Mouse (Mus musculus) CH12.LX (cell line): Measurements from ENCODE around the gene Chrnd. TPM values are rescaled to one million over a fixed set of nuclear protein-coding genes. Genes with fewer than 3 reads are reported as not detected.
A peak's percentile ranks its signal among the peaks of the same experiment; 100 is the strongest.

Source experiments
- DNase-seq: peaks from one replicate; pipeline ENCODE4 v3.0.0-alpha.2; 2013; ENCODE audit errors: extremely low read depth
- H3K27ac ChIP-seq: 2 replicates; pipeline ENCODE4 v1.5.1; 2012; ENCODE audit warnings: low read depth, mild to moderate bottlenecking, control low read depth, moderate library complexity; ENCODE audit not compliant: insufficient read depth
- H3K27me3 ChIP-seq: replicated peaks from 2 replicates; pipeline ENCODE3; 2012; ENCODE audit warnings: inconsistent platforms
- H3K36me3 ChIP-seq, 2 experiments: replicated peaks in 1 of 2; 2 replicates each; pipeline versions ENCODE3 to v1.6.1; 2012; ENCODE audit warnings: inconsistent platforms in 1 of 2, low read length in 1 of 2, mild to moderate bottlenecking in 1 of 2, mixed read lengths in 1 of 2, moderate library complexity in 1 of 2; ENCODE audit not compliant: control insufficient read depth in 1 of 2, insufficient read depth in 1 of 2
- H3K4me1 ChIP-seq, 2 experiments: 2 replicates each; pipeline ENCODE4 v1.6.1; 2012; ENCODE audit warnings: inconsistent platforms in 1 of 2, moderate library complexity in 1 of 2; ENCODE audit not compliant: insufficient read depth in 2 of 2, control insufficient read depth in 1 of 2
- H3K4me2 ChIP-seq: 2 replicates; pipeline ENCODE4 v1.6.1; 2012; ENCODE audit warnings: low read depth, mild to moderate bottlenecking, control low read depth; ENCODE audit not compliant: poor library complexity, insufficient read depth, severe bottlenecking
- H3K4me3 ChIP-seq, 3 experiments: fragments of 150-350 bp in 1 of 3; sonication (generic) in 1 of 3; replicated peaks in 1 of 3; 2 replicates each; pipeline versions ENCODE3 to v1.5.1; 2011 to 2012; ENCODE audit warnings: low read depth in 2 of 3, low read length in 2 of 3, mild to moderate bottlenecking in 2 of 3, moderate library complexity in 2 of 3, control low read depth in 1 of 3, improper control_type of control experiment in 1 of 3, inconsistent platforms in 1 of 3, mixed read lengths in 1 of 3; ENCODE audit not compliant: poor library complexity in 1 of 3
- H3K79me2 ChIP-seq: replicated peaks from 2 replicates; pipeline ENCODE4 v1.6.1; 2012; ENCODE audit warnings: mild to moderate bottlenecking, moderate library complexity; ENCODE audit not compliant: control insufficient read depth, poor library complexity, insufficient read depth, severe bottlenecking; ENCODE audit errors: extremely low read depth
- H3K9ac ChIP-seq: 2 replicates; pipeline ENCODE4 v1.6.1; 2012; ENCODE audit warnings: low read depth, mild to moderate bottlenecking, control low read depth, moderate library complexity; ENCODE audit not compliant: insufficient read depth
- H3K9me3 ChIP-seq: replicated peaks from 2 replicates; pipeline ENCODE3; 2012; ENCODE audit warnings: low read length, inconsistent platforms, mixed read lengths
- BHLHE40 ChIP-seq: IDR thresholded peaks from 2 replicates; pipeline ENCODE4 v1.6.1; 2011; ENCODE audit warnings: mild to moderate bottlenecking, low read depth, low read length, improper control_type of control experiment
- CHD1 ChIP-seq: IDR thresholded peaks from 2 replicates; pipeline ENCODE4 v1.6.1; 2012; ENCODE audit warnings: low read depth, low read length, improper control_type of control experiment, inconsistent platforms
- CHD2 ChIP-seq: IDR thresholded peaks from 2 replicates; pipeline ENCODE4 v1.6.1; 2011; ENCODE audit warnings: low read length, improper control_type of control experiment
- CTCF ChIP-seq, 2 experiments: IDR thresholded peaks in 1 of 2; conservative IDR thresholded peaks in 1 of 2; 2 replicates each; pipeline ENCODE4 v1.5.1; 2011 to 2012; ENCODE audit warnings: low read depth in 2 of 2, low read length in 2 of 2, improper control_type of control experiment in 1 of 2, inconsistent platforms in 1 of 2, mild to moderate bottlenecking in 1 of 2, moderate library complexity in 1 of 2
- E2F4 ChIP-seq: IDR thresholded peaks from 2 replicates; pipeline ENCODE4 v1.6.1; 2011; ENCODE audit warnings: low read depth, low read length, improper control_type of control experiment; ENCODE audit not compliant: insufficient replicate concordance
- ELF1 ChIP-seq: IDR thresholded peaks from 2 replicates; pipeline ENCODE4 v1.6.1; 2014; ENCODE audit warnings: low read depth, mild to moderate bottlenecking, inconsistent platforms, low read length, improper control_type of control experiment
- EP300 ChIP-seq: IDR thresholded peaks from 2 replicates; pipeline ENCODE4 v1.6.1; 2011; ENCODE audit warnings: low read length, improper control_type of control experiment
- ETS1 ChIP-seq: conservative IDR thresholded peaks from 2 replicates; pipeline ENCODE4 v1.6.1; 2012; ENCODE audit warnings: low read depth, mild to moderate bottlenecking, inconsistent platforms, low read length, improper control_type of control experiment, moderate library complexity
- GABPA ChIP-seq: IDR thresholded peaks from 2 replicates; pipeline ENCODE4 v1.6.1; 2012; ENCODE audit warnings: low read depth, low read length, improper control_type of control experiment, inconsistent platforms; ENCODE audit not compliant: insufficient replicate concordance
- HCFC1 ChIP-seq: IDR thresholded peaks from 2 replicates; pipeline ENCODE4 v1.6.1; 2012; ENCODE audit warnings: low read depth, mild to moderate bottlenecking, inconsistent platforms, low read length, improper control_type of control experiment
- IRF4 ChIP-seq: IDR thresholded peaks from 2 replicates; pipeline ENCODE4 v1.6.1; 2014; ENCODE audit warnings: low read depth, mild to moderate bottlenecking, inconsistent platforms, low read length, improper control_type of control experiment
- JUN ChIP-seq: IDR thresholded peaks from 2 replicates; pipeline ENCODE4 v1.6.1; 2011; ENCODE audit warnings: low read depth, mild to moderate bottlenecking, low read length, improper control_type of control experiment, moderate library complexity; ENCODE audit not compliant: insufficient read depth
- JUND ChIP-seq: conservative IDR thresholded peaks from 2 replicates; pipeline ENCODE4 v1.6.1; 2011; ENCODE audit warnings: low read depth, low read length, improper control_type of control experiment
- KAT2A ChIP-seq: IDR thresholded peaks from 2 replicates; pipeline ENCODE4 v1.6.1; 2012; ENCODE audit warnings: low read length, improper control_type of control experiment, inconsistent platforms; ENCODE audit not compliant: insufficient replicate concordance
- MAFK ChIP-seq: IDR thresholded peaks from 2 replicates; pipeline ENCODE4 v1.6.1; 2011; ENCODE audit warnings: low read length, improper control_type of control experiment; ENCODE audit not compliant: insufficient replicate concordance
- MAX ChIP-seq: IDR thresholded peaks from 2 replicates; pipeline ENCODE4 v1.6.1; 2011; ENCODE audit warnings: low read length, improper control_type of control experiment
- MAZ ChIP-seq: IDR thresholded peaks from 2 replicates; pipeline ENCODE4 v1.6.1; 2012; ENCODE audit warnings: low read depth, mild to moderate bottlenecking, inconsistent platforms, low read length, improper control_type of control experiment, moderate library complexity
- MEF2A ChIP-seq: IDR thresholded peaks from 2 replicates; pipeline ENCODE4 v1.6.1; 2014; ENCODE audit warnings: low read depth, mild to moderate bottlenecking, inconsistent platforms, low read length, improper control_type of control experiment, borderline replicate concordance
- MXI1 ChIP-seq: IDR thresholded peaks from 2 replicates; pipeline ENCODE4 v1.6.1; 2011; ENCODE audit warnings: mild to moderate bottlenecking, low read depth, low read length, improper control_type of control experiment
- MYC ChIP-seq: IDR thresholded peaks from 2 replicates; pipeline ENCODE4 v1.6.1; 2011; ENCODE audit warnings: low read depth, mild to moderate bottlenecking, improper control_type of control experiment, low read length
- NELFE ChIP-seq: IDR thresholded peaks from 2 replicates; pipeline ENCODE4 v1.6.1; 2011; ENCODE audit warnings: low read depth, low read length, improper control_type of control experiment
- NRF1 ChIP-seq: IDR thresholded peaks from 2 replicates; pipeline ENCODE4 v1.6.1; 2014; ENCODE audit warnings: low read depth, mild to moderate bottlenecking, inconsistent platforms, low read length, improper control_type of control experiment, moderate library complexity
- PAX5 ChIP-seq: IDR thresholded peaks from 2 replicates; pipeline ENCODE4 v1.6.1; 2012; ENCODE audit warnings: low read length, inconsistent platforms, mixed read lengths
- POLR2A ChIP-seq: IDR thresholded peaks from 2 replicates; pipeline ENCODE4 v1.6.1; 2011; ENCODE audit warnings: low read depth, mild to moderate bottlenecking, improper control_type of control experiment, low read length
- POLR2AphosphoS2 ChIP-seq: IDR thresholded peaks from 2 replicates; pipeline ENCODE4 v1.6.1; 2011; ENCODE audit warnings: low read depth, low read length, improper control_type of control experiment
- RAD21 ChIP-seq: IDR thresholded peaks from 2 replicates; pipeline ENCODE4 v1.6.1; 2011; ENCODE audit warnings: low read depth, mild to moderate bottlenecking, low read length, improper control_type of control experiment, moderate library complexity
- RCOR1 ChIP-seq: conservative IDR thresholded peaks from 2 replicates; pipeline ENCODE4 v1.6.1; 2012; ENCODE audit warnings: low read depth, mild to moderate bottlenecking, inconsistent platforms, low read length, improper control_type of control experiment
- SIN3A ChIP-seq: IDR thresholded peaks from 2 replicates; pipeline ENCODE4 v1.6.1; 2012; ENCODE audit warnings: low read length, improper control_type of control experiment, inconsistent platforms
- SMC3 ChIP-seq: IDR thresholded peaks from 2 replicates; pipeline ENCODE4 v1.6.1; 2011; ENCODE audit warnings: low read depth, low read length, improper control_type of control experiment
- TBP ChIP-seq: conservative IDR thresholded peaks from 2 replicates; pipeline ENCODE4 v1.6.1; 2011; ENCODE audit warnings: low read depth, low read length, improper control_type of control experiment
- UBTF ChIP-seq: IDR thresholded peaks from 2 replicates; pipeline ENCODE4 v1.6.1; 2012; ENCODE audit warnings: low read depth, mild to moderate bottlenecking, inconsistent platforms, low read length, improper control_type of control experiment, moderate library complexity
- USF1 ChIP-seq: IDR thresholded peaks from 2 replicates; pipeline ENCODE4 v1.6.1; 2014; ENCODE audit warnings: low read depth, mild to moderate bottlenecking, inconsistent platforms, low read length, improper control_type of control experiment
- USF2 ChIP-seq: conservative IDR thresholded peaks from 2 replicates; pipeline ENCODE4 v1.6.1; 2011; ENCODE audit warnings: low read depth, low read length, improper control_type of control experiment
- ZC3H11A ChIP-seq: IDR thresholded peaks from 2 replicates; pipeline ENCODE4 v1.6.1; 2012; ENCODE audit warnings: low read depth, mild to moderate bottlenecking, inconsistent platforms, low read length, improper control_type of control experiment
- ZKSCAN1 ChIP-seq: IDR thresholded peaks from 2 replicates; pipeline ENCODE4 v1.6.1; 2012; ENCODE audit warnings: low read depth, inconsistent platforms, low read length, improper control_type of control experiment, borderline replicate concordance
- ZMIZ1 ChIP-seq: IDR thresholded peaks from 2 replicates; pipeline ENCODE4 v1.6.1; 2012; ENCODE audit warnings: low read depth, mild to moderate bottlenecking, inconsistent platforms, low read length, improper control_type of control experiment
- ZNF384 ChIP-seq: IDR thresholded peaks from 2 replicates; pipeline ENCODE4 v1.6.1; 2012; ENCODE audit warnings: low read depth, low read length, improper control_type of control experiment, inconsistent platforms
- dilution Hi-C: fragments of 300-500 bp; cut with MboI; formaldehyde crosslinking; loops from 2 replicates; pipeline ENCODE4 v1.14.3; 2020; ENCODE audit warnings: low sequenced_read_pairs; ENCODE audit not compliant: extremely low pct_unique_long_range_greater_than_20kb, extremely low pct_ligation_motif_present
- in situ Hi-C: fragments of 300-500 bp; cut with MboI; formaldehyde crosslinking; loops from 3 replicates; pipeline ENCODE4 v1.14.3; 2019; ENCODE audit warnings: low sequenced_read_pairs, low pct_ligation_motif_present, low pct_unique_long_range_greater_than_20kb, mixed read lengths
- polyA plus RNA-seq: library from polyadenylated mRNA; unstranded; fragments of >175 nt; gene quantifications from 2 replicates; pipeline ENCODE4 v1.2.1, GENCODE M21; 2012; ENCODE audit warnings: low read depth; ENCODE audit not compliant: insufficient read length
- total RNA-seq, 2 experiments: library from RNA; depleted of rRNA; stranded (reverse); fragments of 300-350 nt in 1 of 2; fragments of >200 nt in 1 of 2; gene quantifications; 2 replicates each; pipeline ENCODE4 v1.2.3; 2012 to 2014

Chrnd gene
- total and polyA plus RNA-seq, 3 experiments = 0.13 TPM; not detected in 2

- peaks cover 6 to 35% of the 10 kb centered on the region in 2 experiments for H3K36me3 ChIP-seq
- peaks cover 54% of the 10 kb centered on the region for H3K79me2 ChIP-seq
- peaks cover 17 to 62% of the 10 kb centered on the region in 2 experiments for H3K4me1 ChIP-seq
- H3K9ac ChIP-seq = peak within 1 kb of the TSS; percentile 93
- peak within 1 kb of the TSS; percentile 75 for H3K27ac ChIP-seq
- in situ Hi-C loops (no loop called here), dilution Hi-C loops (no loop called here)
- DNase-seq = peak; percentile 96
- H3K9me3 ChIP-seq = no peaks in the 10 kb centered on the region
- H3K4me3 ChIP-seq = peak within 1 kb of the TSS; percentile 74 to 90 (median 80)
- no peaks in the 10 kb centered on the region for H3K27me3 ChIP-seq
- peak within 1 kb of the TSS; percentile 96 for H3K4me2 ChIP-seq
- TF ChIP-seq NELFE (peak; percentile 97), USF1 (peak; percentile 12; the same call in 1 of the 2 replicates), EP300 (no peak), POLR2AphosphoS2 (peak; percentile 67; the same call in 1 of the 2 replicates), JUN (no peak), MXI1 (peak; percentile 89), ELF1 (peak; percentile 92), ETS1 (peak; percentile 61), RAD21 (no peak), ZC3H11A (no peak), CTCF (conservative IDR thresholded peaks at IDR 0.05 in 1 of 2, IDR thresholded peaks at IDR 0.05 in 1 of 2; ENCODE audit: low read depth in 2 of 2, low read length in 2 of 2) (peak in 1 of 2 experiments; percentile 21; a peak in 2 of 4 replicates), RCOR1 (peak; percentile 86), SIN3A (peak; percentile 95), PAX5 (no peak), UBTF (peak; percentile 99), HCFC1 (peak; percentile 94), CHD2 (peak; percentile 81), MAFK (peak; percentile 54; the same call in 1 of the 2 replicates), KAT2A (peak; percentile 87; the same call in 1 of the 2 replicates), BHLHE40 (peak; percentile 97), TBP (peak; percentile 77), CHD1 (no peak), MAX (peak; percentile 83), GABPA (peak; percentile 47; the same call in 1 of the 2 replicates), ZKSCAN1 (no peak), ZNF384 (peak; percentile 45; the same call in 1 of the 2 replicates), MAZ (peak; percentile 92), IRF4 (peak; percentile 91), SMC3 (no peak), MEF2A (peak; percentile 92), NRF1 (peak; percentile 51; the same call in 1 of the 2 replicates), JUND (0 out of 2 replicates have a peak, but pooled peaks have one; percentile 29), POLR2A (peak; percentile 90), MYC (peak; percentile 85), USF2 (no peak), E2F4 (0 out of 2 replicates have a peak, but pooled peaks have one; percentile 75), ZMIZ1 (peak; percentile 80; the same call in 1 of the 2 replicates)
These were observed 23.6 kb downstream of the Chrnd start, which contains the start of gene Eif4e2 for GRCm38 (mm10) chr1:87213735-87214704. Gene Eif4e2, plus strand, starts transcription at chr1:87213914.
